Mouse (Mus musculus) hindbrain, embryonic 10.5 days (tissue): ENCODE results near the gene Slc41a1. TPM values are rescaled to one million over a fixed set of nuclear protein-coding genes. Genes with fewer than 3 reads are reported as not detected.

Source experiments
- DNase-seq: peaks from one replicate; pipeline ENCODE4 v3.0.0-alpha.2; 2017; ENCODE audit warnings: low spot score
- H3K27ac ChIP-seq: fragments of 300-500 bp; sonication (generic); 2 replicates; pipeline ENCODE4 v1.5.1; 2016; ENCODE audit warnings: mild to moderate bottlenecking, moderate library complexity
- H3K27me3 ChIP-seq: fragments of 300-500 bp; sonication (generic); 2 replicates; pipeline ENCODE4 v1.6.1; 2016; ENCODE audit warnings: mild to moderate bottlenecking; ENCODE audit not compliant: poor library complexity, insufficient read depth, severe bottlenecking
- H3K36me3 ChIP-seq: fragments of 300-500 bp; sonication (generic); 2 replicates; pipeline ENCODE4 v1.6.1; 2016; ENCODE audit warnings: mild to moderate bottlenecking, moderate library complexity
- H3K4me1 ChIP-seq: fragments of 300-500 bp; sonication (generic); replicated peaks from 2 replicates; pipeline ENCODE4 v1.6.1; 2016; ENCODE audit warnings: mild to moderate bottlenecking
- H3K4me3 ChIP-seq: fragments of 300-500 bp; sonication (generic); 2 replicates; pipeline ENCODE4 v1.5.1; 2016; ENCODE audit warnings: mild to moderate bottlenecking, moderate library complexity
- H3K9me3 ChIP-seq: fragments of 300-500 bp; sonication (generic); 2 replicates; pipeline ENCODE4 v1.6.1; 2016; ENCODE audit warnings: mild to moderate bottlenecking, moderate library complexity
- WGBS: fragments of 180-500 bp; shearing (Covaris S2); methylation state at CpG from one replicate; pipeline ENCODE4 v1.1.7; 2016; 5-methylcytosine and 5-hydroxymethylcytosine counted together
- polyA plus RNA-seq: library from polyadenylated mRNA; unstranded; fragments of >200 nt; fragmentation: Nextera tagmentation; extraction: Ambion mirVana; gene quantifications from 2 replicates; pipeline ENCODE4 v1.2.1, GENCODE M21; 2016

Gene Slc41a1
- 8.9 and 10.7 TPM in 2 replicates for polyA plus RNA-seq

- Histone ChIP-seq H3K27me3 (peaks cover 9% of the 10 kb centered on the region; the same call in 1 of the 2 replicates), H3K9me3 (no peaks in the 10 kb centered on the region), H3K36me3 (peaks cover 25% of the 10 kb centered on the region), H3K27ac (peak within 1 kb of the TSS; percentile 94), H3K4me3 (peak within 1 kb of the TSS; percentile 88), H3K4me1 (peaks cover 44% of the 10 kb centered on the region)
- no peak for DNase-seq
- 2% methylated on average over 25 of the region's 25 CpGs for WGBS
These were observed at the start of gene Slc41a1 for GRCm38 (mm10) chr1:131827207-131827786. TSS of gene Slc41a1 (plus strand) at chr1:131827493.

DNA sequence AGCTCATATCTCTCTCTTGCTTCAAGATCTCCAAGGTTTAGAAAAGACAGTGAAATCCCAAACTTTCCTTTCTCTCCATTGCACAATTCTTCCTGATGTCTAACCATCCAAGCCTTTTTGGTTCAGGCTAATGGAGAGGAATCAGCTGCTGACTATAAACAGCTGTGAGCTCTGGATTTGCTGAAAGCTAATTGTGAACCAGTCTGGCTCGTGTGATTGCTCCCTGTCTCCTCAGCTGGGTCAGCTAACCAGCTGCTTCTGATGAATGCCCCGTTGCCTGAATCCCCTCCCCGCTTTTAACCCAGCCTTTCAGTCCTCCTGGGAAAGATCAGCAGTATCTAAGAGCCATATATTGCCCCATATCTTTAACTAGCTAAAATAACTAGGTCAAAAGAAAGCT lies 32.7 kb upstream of the Slc41a1 start:
- WGBS: 34% methylated on average over 3 of the region's 3 CpGs
- Histone ChIP-seq H3K9me3 (no peaks in the 10 kb centered on the region), H3K36me3 (no peaks in the 10 kb centered on the region), H3K27ac (no peak overlapping the region), H3K4me3 (no peak overlapping the region), H3K27me3 (peaks cover 4% of the 10 kb centered on the region; the same call in 1 of the 2 replicates), H3K4me1 (peaks cover 12% of the 10 kb centered on the region)
- peak; percentile 9 for DNase-seq

GRCm38 (mm10) chr1:131795171-131795570 lies 32.1 kb upstream of the Slc41a1 start:
- DNase-seq: no peak
- Histone ChIP-seq H3K27ac (no peak overlapping the region), H3K27me3 (peaks cover 4% of the 10 kb centered on the region; the same call in 1 of the 2 replicates), H3K9me3 (no peaks in the 10 kb centered on the region), H3K4me1 (peaks cover 18% of the 10 kb centered on the region), H3K4me3 (no peak overlapping the region), H3K36me3 (no peaks in the 10 kb centered on the region)
- 86% methylated on average over 3 of the region's 3 CpGs for WGBS

DNA sequence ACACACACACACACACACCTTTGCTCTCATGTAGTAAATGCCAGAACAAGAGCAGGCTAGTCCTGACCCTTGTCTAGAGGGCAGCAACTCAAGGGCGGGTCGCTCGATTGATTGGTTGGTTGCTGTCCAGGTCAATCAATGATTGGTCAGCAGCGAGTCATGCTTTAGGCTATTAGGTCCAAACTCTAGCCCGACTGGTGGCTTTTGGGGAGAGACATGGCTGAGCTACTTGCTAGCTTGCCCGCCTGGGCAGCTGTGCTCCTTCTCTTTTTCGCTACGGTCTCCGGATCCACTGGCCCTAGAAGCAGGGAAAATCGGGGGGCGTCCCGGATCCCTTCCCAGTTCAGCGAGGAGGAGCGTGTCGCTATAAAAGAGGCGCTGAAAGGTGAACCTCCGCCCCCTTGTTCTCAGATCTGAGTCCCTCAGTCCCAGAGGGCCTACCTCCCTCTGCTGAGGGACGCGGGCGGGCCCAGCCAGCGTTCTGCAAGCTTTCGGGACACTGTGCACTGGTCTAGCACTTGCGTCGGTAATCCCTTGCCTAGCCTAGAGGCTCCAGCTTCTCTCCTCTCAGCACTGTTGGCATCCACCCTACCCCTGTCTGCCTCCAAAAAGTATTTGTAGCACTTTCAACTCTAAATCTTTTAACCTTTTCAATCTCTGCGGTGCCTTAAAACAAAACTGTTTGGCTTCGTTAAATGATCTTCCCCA lies 29.9 kb upstream of the Slc41a1 start, which contains the start of gene Pm20d1:
Gene Pm20d1, plus strand, starts transcription at position 180 of the 708 bp plus-strand sequence.
- Histone ChIP-seq H3K36me3 (no peaks in the 10 kb centered on the region), H3K27ac (peak within 1 kb of the TSS; percentile 71), H3K4me3 (peak within 1 kb of the TSS; percentile 51), H3K27me3 (peaks cover 4% of the 10 kb centered on the region; the same call in 1 of the 2 replicates), H3K4me1 (peaks cover 18% of the 10 kb centered on the region), H3K9me3 (no peaks in the 10 kb centered on the region)
- 7% methylated on average over 26 of the region's 26 CpGs for WGBS
- DNase-seq: peak; percentile 56

- 46% methylated on average over 1 of the region's 1 CpGs for WGBS
- Histone ChIP-seq H3K36me3 (no peaks in the 10 kb centered on the region), H3K4me3 (no peak overlapping the region), H3K27me3 (peaks cover 4% of the 10 kb centered on the region; the same call in 1 of the 2 replicates), H3K27ac (no peak overlapping the region), H3K9me3 (no peaks in the 10 kb centered on the region), H3K4me1 (peaks cover 16% of the 10 kb centered on the region)
- DNase-seq: no peak
These were observed 27.3 kb upstream of the Slc41a1 start for GRCm38 (mm10) chr1:131800001-131800400.

DNA sequence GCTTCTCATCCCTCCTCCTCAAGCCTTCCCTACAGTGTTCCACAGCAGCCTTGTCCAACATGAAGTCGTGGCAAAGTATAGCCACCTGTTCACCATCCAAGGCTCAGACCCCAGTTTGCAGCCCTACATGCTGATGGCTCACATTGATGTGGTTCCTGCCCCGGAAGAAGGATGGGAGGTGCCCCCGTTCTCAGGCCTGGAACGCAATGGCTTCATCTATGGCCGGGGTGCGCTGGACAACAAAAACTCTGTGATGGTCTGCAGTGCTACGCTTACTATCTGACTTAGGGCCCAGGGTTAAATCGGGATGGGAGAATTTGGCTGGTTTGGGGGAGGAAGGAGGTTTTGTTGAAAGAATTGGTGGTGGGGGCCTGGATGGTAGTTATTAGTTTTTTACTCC lies 26.2 kb upstream of the Slc41a1 start:
- Histone ChIP-seq H3K9me3 (no peaks in the 10 kb centered on the region), H3K27ac (no peak overlapping the region), H3K4me3 (no peak overlapping the region), H3K4me1 (peaks cover 16% of the 10 kb centered on the region), H3K36me3 (no peaks in the 10 kb centered on the region), H3K27me3 (peaks cover 4% of the 10 kb centered on the region; the same call in 1 of the 2 replicates)
- no peak for DNase-seq
- WGBS: 92% methylated on average over 8 of the region's 8 CpGs

- 86% methylated on average over 5 of the region's 5 CpGs for WGBS
- DNase-seq: no peak
These were observed 24.6 kb upstream of the Slc41a1 start for GRCm38 (mm10) chr1:131802652-131803051.

GRCm38 (mm10) chr1:131804166-131804565 lies 23.1 kb upstream of the Slc41a1 start:
- Histone ChIP-seq H3K9me3 (no peaks in the 10 kb centered on the region), H3K4me1 (peaks cover 6% of the 10 kb centered on the region), H3K27ac (no peak overlapping the region), H3K36me3 (no peaks in the 10 kb centered on the region), H3K27me3 (no peaks in the 10 kb centered on the region), H3K4me3 (no peak overlapping the region)
- 88% methylated on average over 3 of the region's 3 CpGs for WGBS
- no peak for DNase-seq

More at GRCm38 (mm10) chr1:131802652-131803051, 24.6 kb upstream of the Slc41a1 start:
- peaks cover 7% of the 10 kb centered on the region for H3K4me1 ChIP-seq
- no peak overlapping the region for H3K4me3 ChIP-seq
- H3K27me3 ChIP-seq: peaks cover 4% of the 10 kb centered on the region; the same call in 1 of the 2 replicates
- no peaks in the 10 kb centered on the region for H3K36me3 ChIP-seq
- no peak overlapping the region for H3K27ac ChIP-seq
- no peaks in the 10 kb centered on the region for H3K9me3 ChIP-seq

GRCm38 (mm10) chr1:131808986-131809385 lies 18.3 kb upstream of the Slc41a1 start:
- no peaks in the 10 kb centered on the region for H3K4me1 ChIP-seq
- no peaks in the 10 kb centered on the region for H3K36me3 ChIP-seq
- whole genome bisulfite sequencing: 88% methylated on average over 1 of the region's 1 CpGs
- no peak overlapping the region for H3K27ac ChIP-seq
- H3K4me3 ChIP-seq: no peak overlapping the region
- H3K9me3 ChIP-seq: no peaks in the 10 kb centered on the region
- no peak for DNase-seq
- H3K27me3 ChIP-seq: no peaks in the 10 kb centered on the region

DNA sequence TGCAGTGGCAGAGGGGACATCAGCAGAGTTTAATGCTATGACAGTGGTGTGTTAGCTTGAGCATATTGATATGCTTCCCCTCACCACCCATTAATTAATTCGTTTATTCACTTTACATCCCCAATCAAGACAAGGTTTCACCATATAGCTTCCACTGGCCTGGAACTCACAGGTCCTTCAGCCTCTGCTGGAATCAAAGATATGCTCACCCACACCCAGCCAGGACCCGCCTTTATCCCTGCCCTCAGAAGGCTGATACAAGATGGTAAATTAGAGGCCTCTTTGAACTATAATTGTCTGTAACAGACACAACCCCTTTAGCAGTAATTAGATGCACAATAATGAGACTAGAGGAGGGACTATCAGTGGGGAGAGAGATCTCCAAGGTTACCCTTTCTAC lies 17.6 kb upstream of the Slc41a1 start:
- WGBS: 71% methylated on average over 2 of the region's 2 CpGs
- Histone ChIP-seq H3K36me3 (no peaks in the 10 kb centered on the region), H3K9me3 (no peaks in the 10 kb centered on the region), H3K4me3 (no peak overlapping the region), H3K27me3 (no peaks in the 10 kb centered on the region), H3K4me1 (no peaks in the 10 kb centered on the region), H3K27ac (no peak overlapping the region)
- no peak for DNase-seq

DNA sequence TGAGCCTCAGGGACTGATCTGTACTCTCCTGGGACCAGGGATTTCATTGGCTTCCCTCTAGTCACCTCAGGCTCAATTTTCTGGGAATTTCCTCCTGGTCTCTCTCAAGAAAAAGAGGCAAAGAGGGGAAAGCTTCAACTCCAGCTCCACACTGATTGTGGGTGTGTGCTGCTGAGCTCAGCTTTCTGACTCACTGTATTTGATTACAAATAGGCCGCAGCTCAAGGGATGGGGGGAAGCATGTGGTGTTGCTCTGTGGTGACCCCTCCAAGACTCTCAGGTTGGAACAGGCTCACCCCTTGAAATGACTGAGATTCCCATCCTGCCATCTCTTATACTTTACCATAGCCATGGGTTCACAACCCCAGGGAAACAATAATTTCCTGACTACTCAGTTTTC lies 15.9 kb upstream of the Slc41a1 start:
- Histone ChIP-seq H3K27me3 (no peaks in the 10 kb centered on the region), H3K4me1 (no peaks in the 10 kb centered on the region), H3K4me3 (no peak overlapping the region), H3K36me3 (no peaks in the 10 kb centered on the region), H3K9me3 (no peaks in the 10 kb centered on the region), H3K27ac (no peak overlapping the region)
- WGBS: 83% methylated on average over 1 of the region's 1 CpGs
- no peak for DNase-seq

- 85% methylated on average over 9 of the region's 9 CpGs for WGBS
- H3K27ac ChIP-seq: no peak overlapping the region
These were observed 15.3 kb upstream of the Slc41a1 start for GRCm38 (mm10) chr1:131812006-131812405.

DNA sequence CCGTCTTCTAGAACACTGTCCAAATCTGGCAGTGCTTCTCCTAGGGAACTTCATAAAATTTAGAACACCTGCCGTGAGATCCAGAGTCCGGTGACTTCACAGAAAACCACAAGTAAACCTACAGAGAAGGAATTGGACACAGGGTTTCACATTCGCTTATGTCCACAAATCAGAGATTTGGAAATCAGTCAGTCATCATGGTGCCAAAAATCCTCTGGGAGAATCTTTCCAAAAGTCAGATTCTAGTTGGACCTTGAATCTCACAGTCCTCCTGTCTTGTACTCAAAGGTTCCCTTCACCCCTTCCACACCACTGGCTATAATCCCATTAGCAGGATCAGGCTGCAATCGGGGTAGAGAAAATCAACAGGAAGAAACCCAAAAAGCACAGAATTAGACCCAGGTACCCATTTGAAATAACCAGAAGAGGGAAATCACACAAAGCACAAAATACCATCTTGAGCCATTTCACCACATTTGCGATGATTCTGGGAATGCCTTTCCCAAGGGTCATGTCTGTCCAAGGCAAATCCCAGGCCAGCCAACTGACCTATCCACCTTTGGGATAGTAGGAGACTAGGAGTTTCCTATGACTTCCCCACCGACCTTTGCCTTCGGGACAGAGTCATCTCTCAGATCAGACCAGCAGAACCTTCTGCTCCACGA lies 14.5 kb upstream of the Slc41a1 start:
- Histone ChIP-seq H3K27me3 (no peaks in the 10 kb centered on the region), H3K27ac (no peak overlapping the region), H3K4me1 (no peaks in the 10 kb centered on the region), H3K36me3 (no peaks in the 10 kb centered on the region), H3K4me3 (no peak overlapping the region), H3K9me3 (no peaks in the 10 kb centered on the region)
- WGBS: 90% methylated on average over 9 of the region's 9 CpGs
- no peak for DNase-seq

More at GRCm38 (mm10) chr1:131812006-131812405, 15.3 kb upstream of the Slc41a1 start:
- Histone ChIP-seq H3K9me3 (no peaks in the 10 kb centered on the region), H3K36me3 (no peaks in the 10 kb centered on the region), H3K27me3 (no peaks in the 10 kb centered on the region), H3K4me3 (no peak overlapping the region), H3K4me1 (no peaks in the 10 kb centered on the region)
- no peak for DNase-seq
